Mouse (Mus musculus): ENCODE measurements around the gene Zfp648. TPM values are rescaled to one million over a fixed set of nuclear protein-coding genes. Genes with fewer than 3 reads are reported as not detected.

Zfp648 gene
- total and polyA plus RNA-seq, 3 experiments: not detected

DNA sequence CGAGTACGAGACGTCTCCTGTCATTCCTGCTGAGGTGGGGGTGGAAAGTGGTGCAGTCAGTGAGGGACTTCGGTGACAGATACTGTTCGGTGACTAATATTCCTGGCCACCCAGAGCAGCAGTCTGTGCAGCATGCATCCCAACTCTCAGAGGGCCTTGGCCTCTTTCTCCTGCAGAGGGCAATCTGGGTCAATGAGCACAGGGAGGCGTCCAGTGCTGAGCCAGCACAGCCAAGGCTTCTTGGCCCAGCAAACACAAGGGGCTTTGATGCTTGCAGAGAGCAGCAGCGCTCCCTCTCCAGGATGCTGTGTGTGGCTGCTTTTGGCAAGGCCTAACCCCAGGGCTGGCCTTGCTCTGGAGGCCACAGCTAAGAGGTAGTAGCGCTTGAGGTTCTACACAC lies 1.6 kb downstream of the Zfp648 start:
- no peaks in the 10 kb centered on the region for H3K79me2 ChIP-seq (replicated peaks; ENCODE audit: control insufficient read depth, extremely low read depth, insufficient read depth, poor library complexity, severe bottlenecking)
- no peak overlapping the region for H3K4me2 ChIP-seq (ENCODE audit: insufficient read depth, low read depth, poor library complexity, severe bottlenecking)
- H3K9me3 ChIP-seq (replicated peaks; ENCODE audit: low read length): no peaks in the 10 kb centered on the region
- no peak for DNase-seq (ENCODE audit: extremely low read depth)
- in situ Hi-C loops (cut with MboI; ENCODE audit: low pct_ligation_motif_present, low pct_unique_long_range_greater_than_20kb, low sequenced_read_pairs): no loop called here
- TF ChIP-seq MAX (IDR thresholded peaks at IDR 0.05; ENCODE audit: low read length) (no peak), CHD1 (IDR thresholded peaks at IDR 0.05; ENCODE audit: low read depth, low read length) (no peak)
- H3K27me3 ChIP-seq (replicated peaks): peaks cover under 1% of the 10 kb centered on the region
- no peak overlapping the region for H3K27ac ChIP-seq (ENCODE audit: insufficient read depth, low read depth)
- no peaks in the 10 kb centered on the region for H3K4me1 ChIP-seq (ENCODE audit: control insufficient read depth in 1 of 2, insufficient read depth in 2 of 2)
- no peaks in the 10 kb centered on the region for H3K36me3 ChIP-seq (replicated peaks in 1 of 2; ENCODE audit: control insufficient read depth in 1 of 2, insufficient read depth in 1 of 2, low read length in 1 of 2)
- no peak overlapping the region for H3K4me3 ChIP-seq (replicated peaks in 1 of 3; ENCODE audit: low read depth in 2 of 3, low read length in 2 of 3, poor library complexity in 1 of 3)
- dilution Hi-C loops (cut with MboI; ENCODE audit: extremely low pct_ligation_motif_present, extremely low pct_unique_long_range_greater_than_20kb, low sequenced_read_pairs): no loop called here
- no peak overlapping the region for H3K9ac ChIP-seq (ENCODE audit: insufficient read depth, low read depth)

DNA sequence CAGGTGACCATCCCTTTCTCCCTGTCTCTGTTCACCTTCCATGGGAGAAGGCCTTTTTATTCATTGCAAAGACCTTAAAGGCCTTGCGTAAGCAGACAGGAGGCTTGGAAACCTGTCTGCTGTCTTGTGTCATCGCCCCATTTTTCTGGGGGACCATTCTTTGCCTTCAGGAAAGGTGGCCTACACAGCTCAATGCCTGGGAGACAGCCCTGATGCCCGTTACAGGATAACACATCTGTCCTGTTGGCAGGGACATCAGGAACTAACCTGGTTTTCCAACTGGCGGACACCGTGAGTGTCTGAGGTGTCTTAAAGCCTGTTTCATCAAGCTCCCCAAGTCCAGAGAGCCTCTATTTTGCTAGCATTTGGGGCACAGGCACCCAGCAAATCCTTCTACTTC lies 2.4 kb downstream of the Zfp648 start:
- dilution Hi-C loops (cut with MboI; ENCODE audit: extremely low pct_ligation_motif_present, extremely low pct_unique_long_range_greater_than_20kb, low sequenced_read_pairs) (no loop called here), in situ Hi-C loops (cut with MboI; ENCODE audit: low pct_ligation_motif_present, low pct_unique_long_range_greater_than_20kb, low sequenced_read_pairs) (no loop called here)
- no peak overlapping the region for H3K4me2 ChIP-seq (ENCODE audit: insufficient read depth, low read depth, poor library complexity, severe bottlenecking)
- no peak overlapping the region for H3K27ac ChIP-seq (ENCODE audit: insufficient read depth, low read depth)
- H3K4me3 ChIP-seq (replicated peaks in 1 of 3; ENCODE audit: low read depth in 2 of 3, low read length in 2 of 3, poor library complexity in 1 of 3): no peak overlapping the region
- no peaks in the 10 kb centered on the region for H3K27me3 ChIP-seq (replicated peaks)
- no peak overlapping the region for H3K9ac ChIP-seq (ENCODE audit: insufficient read depth, low read depth)
- no peaks in the 10 kb centered on the region for H3K4me1 ChIP-seq (ENCODE audit: control insufficient read depth in 1 of 2, insufficient read depth in 2 of 2)
- no peak for DNase-seq (ENCODE audit: extremely low read depth)
- no peaks in the 10 kb centered on the region for H3K79me2 ChIP-seq (replicated peaks; ENCODE audit: control insufficient read depth, extremely low read depth, insufficient read depth, poor library complexity, severe bottlenecking)
- TF ChIP-seq BHLHE40 (IDR thresholded peaks at IDR 0.05; ENCODE audit: low read depth, low read length): no peak
- TF ChIP-seq ZNF384 (IDR thresholded peaks at IDR 0.05; ENCODE audit: low read depth, low read length): no peak
- TF ChIP-seq ZMIZ1 (IDR thresholded peaks at IDR 0.05; ENCODE audit: low read depth, low read length): no peak
- no peak for TF ChIP-seq TCF12 (IDR thresholded peaks at IDR 0.05; ENCODE audit: low read depth, low read length)
- no peak for TF ChIP-seq CTCF (conservative IDR thresholded peaks at IDR 0.05 in 1 of 2, IDR thresholded peaks at IDR 0.05 in 1 of 2; ENCODE audit: low read depth in 2 of 2, low read length in 2 of 2)
- no peak for TF ChIP-seq POLR2A (IDR thresholded peaks at IDR 0.05; ENCODE audit: low read depth, low read length)
- TF ChIP-seq MEF2A (IDR thresholded peaks at IDR 0.05; ENCODE audit: borderline replicate concordance, low read depth, low read length): no peak
- TF ChIP-seq MAX (IDR thresholded peaks at IDR 0.05; ENCODE audit: low read length): no peak
- H3K36me3 ChIP-seq (replicated peaks in 1 of 2; ENCODE audit: control insufficient read depth in 1 of 2, insufficient read depth in 1 of 2, low read length in 1 of 2): no peaks in the 10 kb centered on the region
- H3K9me3 ChIP-seq (replicated peaks; ENCODE audit: low read length): no peaks in the 10 kb centered on the region

DNA sequence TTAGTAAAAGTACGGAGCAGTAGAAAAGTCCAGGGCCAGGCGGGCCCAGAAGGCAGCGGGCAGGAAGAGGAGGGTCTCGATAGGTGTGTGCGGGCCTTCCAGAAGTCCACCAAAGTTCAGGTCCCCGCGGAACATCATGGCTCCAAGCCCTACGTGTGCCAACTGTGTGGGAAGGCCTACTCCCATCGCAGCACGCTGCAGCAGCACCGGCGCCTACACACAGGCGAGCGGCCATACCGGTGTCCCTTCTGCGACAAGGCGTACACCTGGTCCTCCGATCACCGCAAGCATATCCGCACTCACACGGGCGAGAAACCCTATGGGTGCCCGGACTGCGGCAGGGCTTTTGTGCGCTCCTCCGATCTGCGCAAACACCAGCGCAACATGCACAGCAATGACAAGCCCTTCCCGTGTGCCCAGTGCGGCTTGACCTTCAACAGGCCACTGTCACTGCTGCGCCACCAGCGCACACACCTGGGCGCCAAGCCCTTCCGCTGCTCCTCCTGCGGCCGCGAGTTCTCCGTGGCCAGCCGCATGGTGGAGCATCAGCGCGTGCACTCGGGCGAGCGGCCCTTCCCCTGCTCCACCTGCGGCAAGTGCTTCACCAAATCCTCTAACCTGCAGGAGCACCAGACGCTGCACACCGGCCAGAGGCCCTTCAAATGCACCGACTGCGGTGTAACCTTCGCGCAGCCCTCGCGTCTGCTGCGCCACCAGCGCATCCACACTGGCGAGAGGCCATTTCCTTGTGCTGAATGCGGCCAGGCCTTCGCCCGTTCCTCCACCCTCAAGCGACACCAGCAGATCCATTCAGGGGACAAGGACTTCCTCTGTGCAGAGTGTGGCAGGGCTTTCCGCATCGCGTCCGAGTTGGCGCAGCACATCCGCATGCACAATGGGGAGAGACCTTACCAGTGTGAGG lies 3.9 kb downstream of the Zfp648 start:
- dilution Hi-C loops (cut with MboI; ENCODE audit: extremely low pct_ligation_motif_present, extremely low pct_unique_long_range_greater_than_20kb, low sequenced_read_pairs) (no loop called here), in situ Hi-C loops (cut with MboI; ENCODE audit: low pct_ligation_motif_present, low pct_unique_long_range_greater_than_20kb, low sequenced_read_pairs) (no loop called here)
- Histone ChIP-seq H3K4me3 (replicated peaks in 1 of 3; ENCODE audit: low read depth in 2 of 3, low read length in 2 of 3, poor library complexity in 1 of 3) (no peak overlapping the region), H3K4me1 (ENCODE audit: control insufficient read depth in 1 of 2, insufficient read depth in 2 of 2) (no peaks in the 10 kb centered on the region), H3K27me3 (replicated peaks) (no peaks in the 10 kb centered on the region), H3K9me3 (replicated peaks; ENCODE audit: low read length) (no peaks in the 10 kb centered on the region), H3K27ac (ENCODE audit: insufficient read depth, low read depth) (no peak overlapping the region), H3K9ac (ENCODE audit: insufficient read depth, low read depth) (no peak overlapping the region), H3K4me2 (ENCODE audit: insufficient read depth, low read depth, poor library complexity, severe bottlenecking) (no peak overlapping the region), H3K36me3 (replicated peaks in 1 of 2; ENCODE audit: control insufficient read depth in 1 of 2, insufficient read depth in 1 of 2, low read length in 1 of 2) (no peaks in the 10 kb centered on the region), H3K79me2 (replicated peaks; ENCODE audit: control insufficient read depth, extremely low read depth, insufficient read depth, poor library complexity, severe bottlenecking) (no peaks in the 10 kb centered on the region)
- no peak for TF ChIP-seq SIN3A (IDR thresholded peaks at IDR 0.05; ENCODE audit: low read length)
- no peak for TF ChIP-seq KAT2A (IDR thresholded peaks at IDR 0.05; ENCODE audit: insufficient replicate concordance, low read length)
- TF ChIP-seq MEF2A (IDR thresholded peaks at IDR 0.05; ENCODE audit: borderline replicate concordance, low read depth, low read length): no peak
- no peak for TF ChIP-seq HCFC1 (IDR thresholded peaks at IDR 0.05; ENCODE audit: low read depth, low read length)
- no peak for TF ChIP-seq JUND (conservative IDR thresholded peaks at IDR 0.05; ENCODE audit: low read depth, low read length)
- TF ChIP-seq MAX (IDR thresholded peaks at IDR 0.05; ENCODE audit: low read length): no peak
- TF ChIP-seq UBTF (IDR thresholded peaks at IDR 0.05; ENCODE audit: low read depth, low read length): no peak
- no peak for TF ChIP-seq PAX5 (IDR thresholded peaks at IDR 0.05; ENCODE audit: low read length)
- TF ChIP-seq JUN (IDR thresholded peaks at IDR 0.05; ENCODE audit: insufficient read depth, low read depth, low read length): no peak
- no peak for TF ChIP-seq MAFK (IDR thresholded peaks at IDR 0.05; ENCODE audit: insufficient replicate concordance, low read length)
- TF ChIP-seq CHD2 (IDR thresholded peaks at IDR 0.05; ENCODE audit: low read length): no peak
- no peak for TF ChIP-seq GABPA (IDR thresholded peaks at IDR 0.05; ENCODE audit: insufficient replicate concordance, low read depth, low read length)
- no peak for TF ChIP-seq TCF12 (IDR thresholded peaks at IDR 0.05; ENCODE audit: low read depth, low read length)
- TF ChIP-seq NRF1 (IDR thresholded peaks at IDR 0.05; ENCODE audit: low read depth, low read length): no peak
- TF ChIP-seq MYC (IDR thresholded peaks at IDR 0.05; ENCODE audit: low read depth, low read length): no peak
- TF ChIP-seq SMC3 (IDR thresholded peaks at IDR 0.05; ENCODE audit: low read depth, low read length): no peak
- TF ChIP-seq MAZ (IDR thresholded peaks at IDR 0.05; ENCODE audit: low read depth, low read length): no peak
- no peak for DNase-seq (ENCODE audit: extremely low read depth)

All from CH12.LX (cell line).